In the genomic region with DNA sequence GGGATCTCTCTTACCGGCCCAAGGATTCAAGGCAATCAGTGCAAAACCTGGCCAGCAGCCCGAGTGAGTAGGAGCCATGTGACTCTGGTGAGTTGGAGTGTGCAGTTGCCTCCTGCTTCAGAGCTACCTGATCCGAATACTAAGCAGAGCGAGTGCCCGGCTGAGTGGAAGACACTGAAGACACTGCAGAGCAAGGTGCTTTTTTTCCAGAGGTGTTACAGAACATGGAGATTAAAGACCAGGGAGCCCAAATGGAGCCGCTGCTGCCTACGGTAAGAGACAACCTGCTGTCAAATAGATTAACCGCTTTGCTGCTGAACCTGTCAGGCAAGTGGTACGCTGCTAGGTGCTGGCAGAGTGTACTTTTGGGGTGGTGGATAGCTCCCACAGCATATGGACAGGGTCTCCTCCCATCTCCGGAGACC, we compare ENCODE assay signal across 9 mouse cellular contexts. TPM values are rescaled to one million over a fixed set of nuclear protein-coding genes. Genes with fewer than 3 reads are reported as not detected.
DNase-seq lines count a peak whose midpoint lies in the region; ATAC-seq and TF ChIP-seq lines count a peak whose summit lies in the region.
"Had no signal": no experiment of that assay in that cellular context is flagged by ENCODE, and none has a peak within 500 bp of the region (broad histone marks: within the 10 kb centered on the region; RNA-seq: fewer than 3 reads in every experiment).

A gene (plus strand): TSS at position 42 of the 425 bp plus-strand sequence.

- no peak within 1 kb of the TSS for H3K27ac ChIP-seq in kidney, adult 2 months (ENCODE audit: insufficient read depth, low read depth, low read length)
- H3K27ac ChIP-seq in embryonic facial prominence, embryonic 12.5 days, result no peak within 1 kb of the TSS
- H3K27ac ChIP-seq in intestine, embryonic 15.5 days, result no peak within 1 kb of the TSS
- H3K27ac ChIP-seq in limb, embryonic 13.5 days, result no peak within 1 kb of the TSS

- H3K4me2 ChIP-seq in embryonic facial prominence, embryonic 12.5 days (replicated peaks), result peak within 1 kb of the TSS; percentile 67
- peak within 1 kb of the TSS; percentile 63 for H3K4me2 ChIP-seq in intestine, embryonic 15.5 days (replicated peaks)
- H3K4me2 ChIP-seq in limb, embryonic 13.5 days (replicated peaks), result peak within 1 kb of the TSS; percentile 71

- DNase-seq in kidney, adult 2 months, result peak; percentile 1
- no peak for DNase-seq in kidney, postnatal 14 days
- peak; percentile 4 for DNase-seq in retina, postnatal 7 days (ENCODE audit: low read depth, low spot score)
- no peak for DNase-seq in gastrocnemius, adult 8-10 months (ENCODE audit: low spot score in 2 of 2)

- H3K9ac ChIP-seq in embryonic facial prominence, embryonic 12.5 days, result peak within 1 kb of the TSS; percentile 47; the same call in 1 of the 2 replicates
- H3K9ac ChIP-seq in intestine, embryonic 15.5 days, result peak within 1 kb of the TSS; percentile 23; the same call in 1 of the 2 replicates
- H3K9ac ChIP-seq in limb, embryonic 13.5 days, result peak within 1 kb of the TSS; percentile 65; the same call in 1 of the 2 replicates

- TF ChIP-seq POLR2A in kidney, adult 2 months (IDR thresholded peaks at IDR 0.05; ENCODE audit: low read depth, low read length), result no peak

- 21% methylated on average over 10 of the region's 10 CpGs for WGBS in kidney, adult 2 months
- WGBS in embryonic facial prominence, embryonic 12.5 days, result 15% methylated on average over 10 of the region's 10 CpGs
- WGBS in intestine, embryonic 15.5 days, result 20% methylated on average over 10 of the region's 10 CpGs
- WGBS in limb, embryonic 13.5 days, result 12% methylated on average over 10 of the region's 10 CpGs

- H3K4me3 ChIP-seq in kidney, adult 2 months (ENCODE audit: insufficient read depth, low read depth, low read length), result no peak within 1 kb of the TSS
- H3K4me3 ChIP-seq in embryonic facial prominence, embryonic 12.5 days, result peak within 1 kb of the TSS; percentile 44
- peak within 1 kb of the TSS; percentile 40 for H3K4me3 ChIP-seq in intestine, embryonic 15.5 days (replicated peaks)
- H3K4me3 ChIP-seq in limb, embryonic 13.5 days, result peak within 1 kb of the TSS; percentile 51

- H3K4me1 ChIP-seq in kidney, adult 2 months (ENCODE audit: control insufficient read depth, insufficient read depth, low read length), result 0 out of 2 replicates have a peak, but pooled peaks cover 4% of the 10 kb centered on the region
- no peaks in the 10 kb centered on the region; the same call in 1 of the 2 replicates for H3K4me1 ChIP-seq in embryonic facial prominence, embryonic 12.5 days
- no peaks in the 10 kb centered on the region for H3K4me1 ChIP-seq in intestine, embryonic 15.5 days (replicated peaks)
- 0 out of 2 replicates have a peak, but pooled peaks cover 9% of the 10 kb centered on the region for H3K4me1 ChIP-seq in limb, embryonic 13.5 days

- H3K9me3 ChIP-seq in embryonic facial prominence, embryonic 12.5 days, result no peaks in the 10 kb centered on the region
- no peaks in the 10 kb centered on the region for H3K9me3 ChIP-seq in intestine, embryonic 15.5 days
- H3K9me3 ChIP-seq in limb, embryonic 13.5 days, result no peaks in the 10 kb centered on the region

- ATAC-seq in embryonic facial prominence, embryonic 12.5 days (ENCODE audit: insufficient number of reproducible peaks, insufficient read depth, low FRiP score, low TSS enrichment), result no peak
- 0 out of 2 replicates have a peak, but pooled peaks have one; percentile 15 for ATAC-seq in intestine, embryonic 15.5 days
- ATAC-seq in limb, embryonic 13.5 days (ENCODE audit: low FRiP score, low read depth), result no peak
- ATAC-seq in megakaryocyte, adult 5-6 weeks (ENCODE audit: poor library complexity, severe bottlenecking), result no peak

- H3K36me3 ChIP-seq in kidney, adult 2 months (ENCODE audit: control insufficient read depth, insufficient read depth, low read length), result no peaks in the 10 kb centered on the region
- no peaks in the 10 kb centered on the region for H3K36me3 ChIP-seq in embryonic facial prominence, embryonic 12.5 days
- H3K36me3 ChIP-seq in intestine, embryonic 15.5 days, result no peaks in the 10 kb centered on the region
- no peaks in the 10 kb centered on the region for H3K36me3 ChIP-seq in limb, embryonic 13.5 days

- no peak for TF ChIP-seq CTCF in kidney, adult 2 months (conservative IDR thresholded peaks at IDR 0.05; ENCODE audit: insufficient read depth, insufficient read length, low read depth, low read length)

- H3K27me3 ChIP-seq in kidney, adult 2 months (replicated peaks; ENCODE audit: control insufficient read depth, insufficient read depth, low read length), result no peaks in the 10 kb centered on the region
- peaks cover 5% of the 10 kb centered on the region; the same call in 1 of the 2 replicates for H3K27me3 ChIP-seq in embryonic facial prominence, embryonic 12.5 days
- H3K27me3 ChIP-seq in intestine, embryonic 15.5 days (replicated peaks), result no peaks in the 10 kb centered on the region
- H3K27me3 ChIP-seq in limb, embryonic 13.5 days, result peaks cover 9% of the 10 kb centered on the region

RNA-seq across cellular contexts. Expression of the gene that starts here (rescaled TPM):
- 0.02 and 0.05 TPM in 2 replicates for polyA plus RNA-seq in kidney, adult 2 months (2012; rRNA removed)
- polyA plus RNA-seq in embryonic facial prominence, embryonic 12.5 days (2016; fragmentation: Nextera tagmentation; extraction: Ambion mirVana), result 0.13 and 0.43 TPM in 2 replicates
- polyA plus RNA-seq in intestine, embryonic 15.5 days (2015; fragmentation: Nextera tagmentation; extraction: Ambion mirVana), result 0.86 and 1.1 TPM in 2 replicates
- polyA plus RNA-seq in limb, embryonic 13.5 days (2015; fragmentation: Nextera tagmentation; extraction: Ambion mirVana), result 0.04 and 0.13 TPM in 2 replicates
- total RNA-seq in megakaryocyte, adult 5-6 weeks (2015), result not detected in 2 replicates
- total RNA-seq in megakaryocyte, adult 5-6 weeks (2017), result not detected in 2 replicates
- total RNA-seq in gastrocnemius, adult 8-10 months (2022), result 1 to 10 TPM in 2 of 4 experiments, under 1 TPM in 2; 0.22 to 1.2 (median 0.83) TPM
- total RNA-seq: MEL had no signal

Comparison
In these comparisons a context has a peak if more than half of its experiments do, and no peak if none do; other contexts are left out.
1. Peak in DNase-seq in kidney, adult 2 months; RNA of the gene not detected or under 1 TPM.